Mouse (Mus musculus): ENCODE data around the gene Ralgapb. TPM values are rescaled to one million over a fixed set of nuclear protein-coding genes. Genes with fewer than 3 reads are reported as not detected.
A peak's percentile ranks its signal among the peaks of the same experiment; 100 is the strongest.

Gene Ralgapb
- polyA plus RNA-seq, 1 experiment from 2014 or later, result 20.3 TPM

GRCm38 (mm10) chr2:158498457-158498856, 88.8 kb downstream of the Ralgapb start:
- no peaks in the 10 kb centered on the region for H3K9me3 ChIP-seq (ENCODE audit: control insufficient read depth, low read length)
- H3K36me3 ChIP-seq (ENCODE audit: control insufficient read depth, insufficient read depth, low read length), result peaks cover 48% of the 10 kb centered on the region
- H3K4me1 ChIP-seq (replicated peaks; ENCODE audit: control insufficient read depth, insufficient read depth, low read length), result no peaks in the 10 kb centered on the region
- H3K4me3 ChIP-seq (ENCODE audit: low read depth, low read length), result no peak overlapping the region
- DNase-seq (ENCODE audit: low spot score) (no peak), ATAC-seq (replicated peaks; ENCODE audit: low FRiP score, low TSS enrichment, low read depth) (no peak)
- H3K27me3 ChIP-seq (replicated peaks; ENCODE audit: control insufficient read depth, insufficient read depth, low read length), result no peaks in the 10 kb centered on the region
- H3K9ac ChIP-seq (ENCODE audit: low read length), result no peak overlapping the region
- H3K27ac ChIP-seq (ENCODE audit: low read depth), result no peak overlapping the region
- WGBS, result 81% methylated on average over 5 of the region's 5 CpGs
- no peak overlapping the region for H3K4me2 ChIP-seq (ENCODE audit: low read length)

- peak; percentile 51 for DNase-seq (ENCODE audit: low spot score)
- no peak for ATAC-seq (replicated peaks; ENCODE audit: low FRiP score, low TSS enrichment, low read depth)
- Histone ChIP-seq H3K4me1 (replicated peaks; ENCODE audit: control insufficient read depth, insufficient read depth, low read length) (no peaks in the 10 kb centered on the region), H3K36me3 (ENCODE audit: control insufficient read depth, insufficient read depth, low read length) (peaks cover 12% of the 10 kb centered on the region), H3K27me3 (replicated peaks; ENCODE audit: control insufficient read depth, insufficient read depth, low read length) (no peaks in the 10 kb centered on the region), H3K9ac (ENCODE audit: low read length) (no peak within 1 kb of the TSS), H3K9me3 (ENCODE audit: control insufficient read depth, low read length) (no peaks in the 10 kb centered on the region), H3K4me3 (ENCODE audit: low read depth, low read length) (no peak within 1 kb of the TSS), H3K4me2 (ENCODE audit: low read length) (no peak within 1 kb of the TSS), H3K27ac (ENCODE audit: low read depth) (no peak within 1 kb of the TSS)
- WGBS, result 72% methylated on average over 11 of the region's 11 CpGs
These were observed 92.5 kb downstream of the Ralgapb start, which contains the start of gene Adig for GRCm38 (mm10) chr2:158501836-158502812. Gene Adig, plus strand, starts transcription at chr2:158502612.

GRCm38 (mm10) chr2:158503226-158503625, 93.6 kb downstream of the Ralgapb start:
- Histone ChIP-seq H3K9ac (ENCODE audit: low read length) (no peak overlapping the region), H3K4me1 (replicated peaks; ENCODE audit: control insufficient read depth, insufficient read depth, low read length) (no peaks in the 10 kb centered on the region), H3K4me3 (ENCODE audit: low read depth, low read length) (no peak overlapping the region), H3K36me3 (ENCODE audit: control insufficient read depth, insufficient read depth, low read length) (0 out of 2 replicates have a peak, but pooled peaks cover 3% of the 10 kb centered on the region), H3K27ac (ENCODE audit: low read depth) (no peak overlapping the region), H3K9me3 (ENCODE audit: control insufficient read depth, low read length) (no peaks in the 10 kb centered on the region), H3K4me2 (ENCODE audit: low read length) (no peak overlapping the region), H3K27me3 (replicated peaks; ENCODE audit: control insufficient read depth, insufficient read depth, low read length) (no peaks in the 10 kb centered on the region)
- 81% methylated on average over 7 of the region's 7 CpGs for WGBS
- ATAC-seq (replicated peaks; ENCODE audit: low FRiP score, low TSS enrichment, low read depth) (no peak), DNase-seq (ENCODE audit: low spot score) (peak; percentile 45)

- Histone ChIP-seq H3K9ac (ENCODE audit: low read length) (no peak overlapping the region), H3K9me3 (ENCODE audit: control insufficient read depth, low read length) (no peaks in the 10 kb centered on the region), H3K4me3 (ENCODE audit: low read depth, low read length) (no peak overlapping the region), H3K27me3 (replicated peaks; ENCODE audit: control insufficient read depth, insufficient read depth, low read length) (no peaks in the 10 kb centered on the region), H3K36me3 (ENCODE audit: control insufficient read depth, insufficient read depth, low read length) (0 out of 2 replicates have a peak, but pooled peaks cover 1% of the 10 kb centered on the region), H3K4me1 (replicated peaks; ENCODE audit: control insufficient read depth, insufficient read depth, low read length) (no peaks in the 10 kb centered on the region), H3K27ac (ENCODE audit: low read depth) (no peak overlapping the region), H3K4me2 (ENCODE audit: low read length) (no peak overlapping the region)
- WGBS, result 66% methylated on average over 4 of the region's 4 CpGs
- DNase-seq (ENCODE audit: low spot score), result no peak
- no peak for ATAC-seq (replicated peaks; ENCODE audit: low FRiP score, low TSS enrichment, low read depth)
These were observed 94.0 kb downstream of the Ralgapb start for GRCm38 (mm10) chr2:158503671-158504070.

- WGBS, result 75% methylated on average over 5 of the region's 5 CpGs
- no peaks in the 10 kb centered on the region for H3K27me3 ChIP-seq (replicated peaks; ENCODE audit: control insufficient read depth, insufficient read depth, low read length)
- H3K4me1 ChIP-seq (replicated peaks; ENCODE audit: control insufficient read depth, insufficient read depth, low read length), result no peaks in the 10 kb centered on the region
- no peaks in the 10 kb centered on the region for H3K36me3 ChIP-seq (ENCODE audit: control insufficient read depth, insufficient read depth, low read length)
- no peak for ATAC-seq (replicated peaks; ENCODE audit: low FRiP score, low TSS enrichment, low read depth)
- no peaks in the 10 kb centered on the region for H3K9me3 ChIP-seq (ENCODE audit: control insufficient read depth, low read length)
- no peak overlapping the region for H3K27ac ChIP-seq (ENCODE audit: low read depth)
- no peak overlapping the region for H3K4me2 ChIP-seq (ENCODE audit: low read length)
- H3K9ac ChIP-seq (ENCODE audit: low read length), result no peak overlapping the region
- no peak for DNase-seq (ENCODE audit: low spot score)
- H3K4me3 ChIP-seq (ENCODE audit: low read depth, low read length), result no peak overlapping the region
These were observed 96.8 kb downstream of the Ralgapb start for GRCm38 (mm10) chr2:158506475-158506874.

GRCm38 (mm10) chr2:158507046-158507445, 97.4 kb downstream of the Ralgapb start:
- DNase-seq (ENCODE audit: low spot score) (no peak), ATAC-seq (replicated peaks; ENCODE audit: low FRiP score, low TSS enrichment, low read depth) (no peak)
- H3K27ac ChIP-seq (ENCODE audit: low read depth), result no peak overlapping the region
- H3K9me3 ChIP-seq (ENCODE audit: control insufficient read depth, low read length), result no peaks in the 10 kb centered on the region
- no peaks in the 10 kb centered on the region for H3K4me1 ChIP-seq (replicated peaks; ENCODE audit: control insufficient read depth, insufficient read depth, low read length)
- H3K4me2 ChIP-seq (ENCODE audit: low read length), result no peak overlapping the region
- no peaks in the 10 kb centered on the region for H3K36me3 ChIP-seq (ENCODE audit: control insufficient read depth, insufficient read depth, low read length)
- H3K27me3 ChIP-seq (replicated peaks; ENCODE audit: control insufficient read depth, insufficient read depth, low read length), result no peaks in the 10 kb centered on the region
- H3K9ac ChIP-seq (ENCODE audit: low read length), result no peak overlapping the region
- WGBS, result 90% methylated on average over 10 of the region's 10 CpGs
- no peak overlapping the region for H3K4me3 ChIP-seq (ENCODE audit: low read depth, low read length)

- DNase-seq (ENCODE audit: low spot score) (peak; percentile 58), ATAC-seq (replicated peaks; ENCODE audit: low FRiP score, low TSS enrichment, low read depth) (peak; percentile 63)
These were observed 101.0 kb downstream of the Ralgapb start for GRCm38 (mm10) chr2:158510665-158511064.

GRCm38 (mm10) chr2:158512528-158512927, 102.9 kb downstream of the Ralgapb start, which contains the start of gene Arhgap40:
Gene Arhgap40, plus strand, starts transcription at chr2:158512796.
- Histone ChIP-seq H3K9ac (ENCODE audit: low read length) (no peak within 1 kb of the TSS), H3K4me1 (replicated peaks; ENCODE audit: control insufficient read depth, insufficient read depth, low read length) (no peaks in the 10 kb centered on the region), H3K27ac (ENCODE audit: low read depth) (no peak within 1 kb of the TSS), H3K9me3 (ENCODE audit: control insufficient read depth, low read length) (no peaks in the 10 kb centered on the region), H3K4me2 (ENCODE audit: low read length) (no peak within 1 kb of the TSS), H3K27me3 (replicated peaks; ENCODE audit: control insufficient read depth, insufficient read depth, low read length) (no peaks in the 10 kb centered on the region), H3K36me3 (ENCODE audit: control insufficient read depth, insufficient read depth, low read length) (no peaks in the 10 kb centered on the region), H3K4me3 (ENCODE audit: low read depth, low read length) (no peak within 1 kb of the TSS)
- DNase-seq (ENCODE audit: low spot score) (no peak), ATAC-seq (replicated peaks; ENCODE audit: low FRiP score, low TSS enrichment, low read depth) (no peak)
- WGBS, result 82% methylated on average over 10 of the region's 10 CpGs

More at GRCm38 (mm10) chr2:158510665-158511064, 101.0 kb downstream of the Ralgapb start:
- no peaks in the 10 kb centered on the region for H3K4me1 ChIP-seq (replicated peaks; ENCODE audit: control insufficient read depth, insufficient read depth, low read length)
- H3K27me3 ChIP-seq (replicated peaks; ENCODE audit: control insufficient read depth, insufficient read depth, low read length), result no peaks in the 10 kb centered on the region
- 63% methylated on average over 6 of the region's 6 CpGs for WGBS
- no peak overlapping the region for H3K4me3 ChIP-seq (ENCODE audit: low read depth, low read length)
- no peaks in the 10 kb centered on the region for H3K36me3 ChIP-seq (ENCODE audit: control insufficient read depth, insufficient read depth, low read length)
- no peaks in the 10 kb centered on the region for H3K9me3 ChIP-seq (ENCODE audit: control insufficient read depth, low read length)
- H3K27ac ChIP-seq (ENCODE audit: low read depth), result no peak overlapping the region
- no peak overlapping the region for H3K4me2 ChIP-seq (ENCODE audit: low read length)
- H3K9ac ChIP-seq (ENCODE audit: low read length), result no peak overlapping the region

Measured in intestine, embryonic 14.5 days (tissue).